Mouse (Mus musculus) gastrocnemius, adult 2 months (tissue): Measurements from ENCODE around the gene Sars. TPM values are rescaled to one million over a fixed set of nuclear protein-coding genes. Genes with fewer than 3 reads are reported as not detected.

ENCODE experiments used
- DNase-seq: peaks from one replicate; pipeline ENCODE4 v3.0.0; 2022
- H3K27ac ChIP-seq: fragments of 200-600 bp; 2 replicates; pipeline ENCODE4 v1.8.1; 2022; ENCODE audit warnings: mild to moderate bottlenecking
- H3K4me3 ChIP-seq: fragments of 200-600 bp; 2 replicates; pipeline ENCODE4 v1.8.1; 2022; ENCODE audit warnings: mild to moderate bottlenecking, moderate library complexity
- CTCF ChIP-seq: fragments of 200-600 bp; IDR thresholded peaks from 2 replicates; pipeline ENCODE4 v1.8.1; 2022; ENCODE audit warnings: antibody characterized with exemption, mild to moderate bottlenecking, moderate library complexity
- intact Hi-C: fragments of 180-260 bp; cut with DNase I; formaldehyde crosslinking; loops from one replicate; pipeline ENCODE4 v1.15.1; 2025
- total RNA-seq, 2 experiments: library from RNA; stranded (reverse); gene quantifications; 2 replicates each; pipeline ENCODE4 v1.2.3; 2021

Sars gene
- total RNA-seq, 2 experiments from 2014 or later = 116 to 135 TPM

GRCm38 (mm10) chr3:108402528-108402920, 42.5 kb downstream of the Sars start:
- intact Hi-C loops = no loop called here
- TF ChIP-seq CTCF = no peak
- peak; percentile 24 for DNase-seq

GRCm38 (mm10) chr3:108401692-108402527, 43.1 kb downstream of the Sars start:
- peak; percentile 96 for DNase-seq
- TF ChIP-seq CTCF = peak; percentile 95
- H3K27ac ChIP-seq = peak overlapping the region; percentile 31; the same call in 1 of the 2 replicates
- intact Hi-C loops = loop anchor here (1.0 to 2.0 kb wide), 2 partner anchors 57 to 161 kb away; partner anchors contain the start of gene Tmem167b
- H3K4me3 ChIP-seq = peak overlapping the region; percentile 6; the same call in 1 of the 2 replicates

More at GRCm38 (mm10) chr3:108402528-108402920, 42.5 kb downstream of the Sars start:
- H3K27ac ChIP-seq = no peak overlapping the region
- H3K4me3 ChIP-seq = no peak overlapping the region

- DNase-seq = peak; percentile 15
- TF ChIP-seq CTCF = no peak
- Histone ChIP-seq H3K4me3 (no peak overlapping the region), H3K27ac (no peak overlapping the region)
- intact Hi-C loops = loop anchor here (2.0 kb wide), 1 partner anchor 162 kb away; the partner anchor contains the start of gene Tmem167b
Observed at GRCm38 (mm10) chr3:108400442-108400841, 44.6 kb downstream of the Sars start.

GRCm38 (mm10) chr3:108398281-108398680, 46.7 kb downstream of the Sars start:
- Histone ChIP-seq H3K4me3 (no peak overlapping the region), H3K27ac (no peak overlapping the region)
- intact Hi-C loops = no loop called here
- DNase-seq = no peak
- TF ChIP-seq CTCF = no peak

- H3K27ac ChIP-seq = no peak overlapping the region
- no peak for DNase-seq
- TF ChIP-seq CTCF = no peak
- intact Hi-C loops = no loop called here
- no peak overlapping the region for H3K4me3 ChIP-seq
Observed at GRCm38 (mm10) chr3:108392793-108393192, 52.2 kb downstream of the Sars start.

GRCm38 (mm10) chr3:108392299-108392698, 52.7 kb downstream of the Sars start:
- no peak for TF ChIP-seq CTCF
- Histone ChIP-seq H3K4me3 (no peak overlapping the region), H3K27ac (no peak overlapping the region)
- DNase-seq = no peak
- intact Hi-C loops = no loop called here

- DNase-seq = peak; percentile 95
- intact Hi-C loops = loop anchor here (1.0 to 5.0 kb wide), 3 partner anchors 62 to 224 kb away; no protein-coding TSS in a partner anchor
- peak overlapping the region; percentile 45 for H3K4me3 ChIP-seq
- peak overlapping the region; percentile 56; the same call in 1 of the 2 replicates for H3K27ac ChIP-seq
- TF ChIP-seq CTCF = peak; percentile 99; the same call in 1 of the 2 replicates
Observed at GRCm38 (mm10) chr3:108389111-108389545, 55.9 kb downstream of the Sars start.

- H3K4me3 ChIP-seq = no peak overlapping the region
Observed at GRCm38 (mm10) chr3:108386186-108386585, 58.8 kb downstream of the Sars start.

GRCm38 (mm10) chr3:108384425-108384824, 60.6 kb downstream of the Sars start:
- no peak for DNase-seq
- Histone ChIP-seq H3K4me3 (no peak overlapping the region), H3K27ac (no peak overlapping the region)
- intact Hi-C loops = loop anchor here (1.0 kb wide), 1 partner anchor 224 kb away; no protein-coding TSS in a partner anchor
- no peak for TF ChIP-seq CTCF

More at GRCm38 (mm10) chr3:108386186-108386585, 58.8 kb downstream of the Sars start:
- no peak for DNase-seq
- no peak for TF ChIP-seq CTCF
- intact Hi-C loops = loop anchor here (5.0 kb wide), 1 partner anchor 59 kb away; no protein-coding TSS in a partner anchor
- H3K27ac ChIP-seq = no peak overlapping the region

GRCm38 (mm10) chr3:108383485-108384354, 61.3 kb downstream of the Sars start, which contains the start of gene Psrc1:
Gene Psrc1 (plus strand): TSS chr3:108383839.
- DNase-seq = peak; percentile 91
- H3K27ac ChIP-seq = peak within 1 kb of the TSS; percentile 66
- intact Hi-C loops = loop anchor here (1.0 kb wide), 1 partner anchor 223 kb away; no protein-coding TSS in a partner anchor

GRCm38 (mm10) chr3:108381945-108382875, 62.8 kb downstream of the Sars start:
- no peak for DNase-seq
- intact Hi-C loops = no loop called here

More at GRCm38 (mm10) chr3:108383485-108384354, 61.3 kb downstream of the Sars start, which contains the start of gene Psrc1:
- no peak for TF ChIP-seq CTCF
- peak within 1 kb of the TSS; percentile 92 for H3K4me3 ChIP-seq

More at GRCm38 (mm10) chr3:108381945-108382875, 62.8 kb downstream of the Sars start:
- peak overlapping the region; percentile 60 for H3K4me3 ChIP-seq
- peak overlapping the region; percentile 41; the same call in 1 of the 2 replicates for H3K27ac ChIP-seq
- no peak for TF ChIP-seq CTCF
